Mouse (Mus musculus): ENCODE data around the gene Usf1. TPM values are rescaled to one million over a fixed set of nuclear protein-coding genes. Genes with fewer than 3 reads are reported as not detected.

Gene Usf1
- polyA plus RNA-seq, 1 experiment from 2014 or later, result 205 TPM

GRCm38 (mm10) chr1:171388376-171389102 is 22.6 kb upstream of the Usf1 start, which contains the start of gene Arhgap30:
Gene Arhgap30 (plus strand): TSS chr1:171388954.
- no peaks in the 10 kb centered on the region for H3K27me3 ChIP-seq (replicated peaks)
- H3K9ac ChIP-seq, result no peak within 1 kb of the TSS
- H3K4me1 ChIP-seq, result no peaks in the 10 kb centered on the region
- no peak within 1 kb of the TSS for H3K4me2 ChIP-seq
- H3K27ac ChIP-seq, result no peak within 1 kb of the TSS
- no peaks in the 10 kb centered on the region for H3K36me3 ChIP-seq (replicated peaks)
- H3K9me3 ChIP-seq, result no peaks in the 10 kb centered on the region
- no peak within 1 kb of the TSS for H3K4me3 ChIP-seq
- WGBS, result 83% methylated on average over 15 of the region's 15 CpGs
- ATAC-seq (replicated peaks), result no peak

DNA sequence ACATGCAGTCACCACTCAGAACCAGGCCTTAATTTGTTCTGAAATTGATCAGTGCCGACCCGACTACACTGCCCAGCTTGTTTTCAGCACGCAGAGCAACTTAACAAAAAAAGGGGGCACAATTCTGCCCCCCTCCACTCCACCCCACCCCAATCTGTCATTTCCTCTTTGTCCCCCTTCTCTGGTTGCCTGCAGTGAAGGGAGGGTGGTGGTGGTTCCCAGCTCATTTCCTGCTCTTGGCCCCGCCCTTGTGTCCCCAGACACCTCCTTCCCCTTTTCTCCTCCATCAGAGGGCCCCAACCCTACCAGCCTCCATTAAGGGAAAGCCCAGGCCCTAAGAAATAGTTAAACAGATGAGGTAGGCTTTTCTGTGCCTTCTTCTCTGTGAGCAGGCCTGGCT is 21.0 kb upstream of the Usf1 start:
- WGBS, result 83% methylated on average over 4 of the region's 4 CpGs
- Histone ChIP-seq H3K27ac (no peak overlapping the region), H3K4me2 (no peak overlapping the region), H3K9ac (no peak overlapping the region), H3K9me3 (no peaks in the 10 kb centered on the region), H3K4me1 (no peaks in the 10 kb centered on the region), H3K4me3 (no peak overlapping the region), H3K27me3 (replicated peaks) (no peaks in the 10 kb centered on the region), H3K36me3 (replicated peaks) (no peaks in the 10 kb centered on the region)
- no peak for ATAC-seq (replicated peaks)

GRCm38 (mm10) chr1:171401821-171402220 is 9.3 kb upstream of the Usf1 start:
- 85% methylated on average over 4 of the region's 4 CpGs for whole genome bisulfite sequencing
- H3K27ac ChIP-seq, result no peak overlapping the region
- no peaks in the 10 kb centered on the region for H3K4me1 ChIP-seq
- H3K36me3 ChIP-seq (replicated peaks), result no peaks in the 10 kb centered on the region
- H3K27me3 ChIP-seq (replicated peaks), result no peaks in the 10 kb centered on the region; the same call in 1 of the 2 replicates
- H3K4me3 ChIP-seq, result no peak overlapping the region
- no peak overlapping the region for H3K9ac ChIP-seq
- no peak for ATAC-seq (replicated peaks)
- no peak overlapping the region for H3K4me2 ChIP-seq
- no peaks in the 10 kb centered on the region for H3K9me3 ChIP-seq

GRCm38 (mm10) chr1:171402991-171403390 is 8.1 kb upstream of the Usf1 start:
- Histone ChIP-seq H3K9ac (no peak overlapping the region), H3K27me3 (replicated peaks) (peaks cover 4% of the 10 kb centered on the region; the same call in 1 of the 2 replicates), H3K27ac (no peak overlapping the region), H3K9me3 (no peaks in the 10 kb centered on the region), H3K4me2 (no peak overlapping the region), H3K36me3 (replicated peaks) (no peaks in the 10 kb centered on the region), H3K4me1 (no peaks in the 10 kb centered on the region), H3K4me3 (no peak overlapping the region)
- ATAC-seq (replicated peaks), result no peak
- WGBS, result 76% methylated on average over 7 of the region's 9 CpGs

- Histone ChIP-seq H3K36me3 (replicated peaks) (no peaks in the 10 kb centered on the region), H3K4me2 (no peak overlapping the region), H3K4me3 (no peak overlapping the region), H3K9ac (no peak overlapping the region), H3K9me3 (no peaks in the 10 kb centered on the region), H3K27me3 (replicated peaks) (peaks cover 11% of the 10 kb centered on the region; the same call in 1 of the 2 replicates), H3K4me1 (no peaks in the 10 kb centered on the region), H3K27ac (no peak overlapping the region)
- no peak for ATAC-seq (replicated peaks)
- WGBS, result 80% methylated on average over 5 of the region's 5 CpGs
Observed at GRCm38 (mm10) chr1:171407263-171407662, 3.9 kb upstream of the Usf1 start.

DNA sequence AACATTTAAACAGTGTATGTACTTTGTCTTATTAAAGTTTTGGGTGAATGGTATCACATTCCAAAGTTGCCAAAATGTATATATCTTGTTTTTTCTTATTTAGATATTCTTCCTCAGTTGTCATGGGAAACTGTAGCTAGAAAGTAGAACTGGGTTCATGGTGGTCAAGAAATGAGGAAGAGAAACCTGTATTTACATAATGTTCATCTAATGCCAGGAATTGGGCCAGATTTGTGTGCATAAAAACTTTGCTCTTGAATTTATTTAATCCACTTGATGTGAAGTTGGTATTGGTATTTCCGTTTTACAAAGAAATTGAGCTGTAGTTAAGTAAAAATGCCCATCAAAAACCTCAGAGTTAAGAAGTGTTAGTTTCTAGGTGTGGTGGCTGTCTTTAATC is 882 bp upstream of the Usf1 start:
- Histone ChIP-seq H3K27me3 (replicated peaks) (peaks cover 11% of the 10 kb centered on the region; the same call in 1 of the 2 replicates), H3K36me3 (replicated peaks) (peaks cover 1% of the 10 kb centered on the region; the same call in 1 of the 2 replicates), H3K4me3 (no peak overlapping the region), H3K9me3 (no peaks in the 10 kb centered on the region), H3K9ac (no peak overlapping the region), H3K4me2 (no peak overlapping the region), H3K4me1 (peaks cover 22% of the 10 kb centered on the region), H3K27ac (no peak overlapping the region)
- 94% methylated on average over 1 of the region's 1 CpGs for WGBS
- no peak for ATAC-seq (replicated peaks)

DNA sequence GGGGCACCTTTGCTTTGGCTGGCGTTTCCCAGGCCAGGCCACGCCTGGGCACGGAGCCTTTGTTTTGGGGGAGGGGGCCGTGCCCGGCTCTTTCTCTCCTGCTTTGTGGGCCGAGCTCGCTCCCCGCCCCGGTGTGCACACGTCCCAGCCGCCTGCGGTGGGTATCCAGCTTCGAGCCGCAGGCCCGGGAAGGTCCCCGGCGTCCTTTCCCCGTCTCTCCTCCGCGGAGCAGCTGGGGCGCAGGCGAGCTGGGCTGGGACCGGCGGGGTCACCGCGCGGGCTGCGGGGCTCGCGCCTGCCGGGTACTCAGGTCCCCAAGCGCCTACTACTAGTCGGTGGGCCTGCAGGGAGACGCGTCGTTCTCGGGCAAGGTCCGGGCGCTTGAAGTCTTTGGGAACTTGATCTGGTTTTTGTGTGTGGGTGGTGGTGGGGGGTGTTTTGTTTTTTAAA is 404 bp downstream of the Usf1 start:
- peak overlapping the region; percentile 97 for H3K9ac ChIP-seq
- H3K4me3 ChIP-seq, result peak overlapping the region; percentile 92
- WGBS, result under 1% methylated on average over 37 of the region's 39 CpGs
- peak overlapping the region; percentile 55 for H3K4me2 ChIP-seq
- H3K27ac ChIP-seq, result peak overlapping the region; percentile 96
- H3K36me3 ChIP-seq (replicated peaks), result peaks cover 13% of the 10 kb centered on the region; the same call in 1 of the 2 replicates
- H3K27me3 ChIP-seq (replicated peaks), result peaks cover 11% of the 10 kb centered on the region; the same call in 1 of the 2 replicates
- H3K4me1 ChIP-seq, result peaks cover 22% of the 10 kb centered on the region
- H3K9me3 ChIP-seq, result no peaks in the 10 kb centered on the region
- ATAC-seq (replicated peaks), result peak; percentile 86

- peak overlapping the region; percentile 92 for H3K4me3 ChIP-seq
- H3K4me2 ChIP-seq, result peak overlapping the region; percentile 55
- peak; percentile 59 for ATAC-seq (replicated peaks)
- H3K27me3 ChIP-seq (replicated peaks), result peaks cover 11% of the 10 kb centered on the region; the same call in 1 of the 2 replicates
- WGBS, result under 1% methylated on average over 20 of the region's 20 CpGs
- H3K27ac ChIP-seq, result peak overlapping the region; percentile 96
- H3K9me3 ChIP-seq, result no peaks in the 10 kb centered on the region
- H3K36me3 ChIP-seq (replicated peaks), result peaks cover 18% of the 10 kb centered on the region; the same call in 1 of the 2 replicates
- peak overlapping the region; percentile 97 for H3K9ac ChIP-seq
- peaks cover 22% of the 10 kb centered on the region for H3K4me1 ChIP-seq
Observed at GRCm38 (mm10) chr1:171412001-171412441, 908 bp downstream of the Usf1 start.

DNA sequence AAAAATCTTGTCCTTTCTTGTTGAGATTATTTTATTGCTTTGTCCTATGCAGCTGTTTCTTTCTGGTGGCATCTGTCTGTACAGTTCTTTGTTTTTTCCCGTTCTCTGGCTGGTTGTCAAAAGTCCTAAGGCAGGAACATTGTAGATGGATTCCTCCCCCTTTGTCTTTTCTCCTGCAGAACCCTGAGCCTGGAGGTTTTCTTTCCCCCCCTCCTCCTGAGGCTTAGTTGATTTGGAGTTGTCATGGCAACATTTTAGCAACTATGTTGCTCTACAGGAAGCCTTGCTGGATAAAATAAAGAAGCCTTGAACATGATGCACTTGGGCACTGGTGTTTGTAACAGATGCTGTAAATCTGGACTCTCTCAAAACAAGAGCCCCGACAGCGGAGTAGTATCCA is 1.3 kb downstream of the Usf1 start:
- Histone ChIP-seq H3K9me3 (no peaks in the 10 kb centered on the region), H3K4me1 (peaks cover 22% of the 10 kb centered on the region), H3K4me2 (peak overlapping the region; percentile 55), H3K4me3 (peak overlapping the region; percentile 92), H3K36me3 (replicated peaks) (peaks cover 21% of the 10 kb centered on the region; the same call in 1 of the 2 replicates), H3K9ac (peak overlapping the region; percentile 97), H3K27ac (peak overlapping the region; percentile 96), H3K27me3 (replicated peaks) (peaks cover 11% of the 10 kb centered on the region; the same call in 1 of the 2 replicates)
- ATAC-seq (replicated peaks), result 0 out of 2 replicates have a peak, but pooled peaks have one; percentile 16
- 17% methylated on average over 3 of the region's 3 CpGs for WGBS

DNA sequence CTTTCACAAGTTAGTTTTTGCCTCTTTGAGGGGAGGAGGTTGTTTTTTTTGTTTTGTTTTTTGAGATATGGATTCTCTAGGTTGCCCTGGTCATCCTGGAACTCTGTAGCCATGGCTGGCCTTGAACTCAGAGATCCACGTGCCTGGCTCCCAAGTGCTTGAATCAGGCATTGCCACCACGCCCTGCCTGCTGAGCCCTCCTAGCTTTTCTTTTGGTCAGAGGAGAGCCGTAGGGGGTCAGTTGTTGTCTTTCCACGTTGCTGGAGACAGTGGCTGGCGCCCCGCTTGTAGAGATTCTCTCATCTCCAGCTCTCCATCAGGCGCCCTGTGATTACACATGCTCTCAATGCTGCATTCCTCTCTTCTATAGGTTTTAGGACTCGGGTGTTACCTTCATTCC is 2.5 kb downstream of the Usf1 start:
- Histone ChIP-seq H3K36me3 (replicated peaks) (peaks cover 30% of the 10 kb centered on the region), H3K9me3 (no peaks in the 10 kb centered on the region), H3K27ac (no peak overlapping the region), H3K4me3 (no peak overlapping the region), H3K27me3 (replicated peaks) (peaks cover 5% of the 10 kb centered on the region; the same call in 1 of the 2 replicates), H3K9ac (no peak overlapping the region), H3K4me1 (peaks cover 22% of the 10 kb centered on the region), H3K4me2 (peak overlapping the region; percentile 55)
- no peak for ATAC-seq (replicated peaks)
- 78% methylated on average over 8 of the region's 8 CpGs for WGBS

- Histone ChIP-seq H3K4me3 (no peak within 1 kb of the TSS), H3K27me3 (replicated peaks) (no peaks in the 10 kb centered on the region), H3K36me3 (replicated peaks) (peaks cover 42% of the 10 kb centered on the region), H3K27ac (peak within 1 kb of the TSS; percentile 10), H3K9ac (no peak within 1 kb of the TSS), H3K4me2 (no peak within 1 kb of the TSS), H3K9me3 (no peaks in the 10 kb centered on the region), H3K4me1 (peaks cover 12% of the 10 kb centered on the region)
- ATAC-seq (replicated peaks), result peak; percentile 15
- 88% methylated on average over 5 of the region's 5 CpGs for WGBS
Observed at GRCm38 (mm10) chr1:171418660-171419059, 7.5 kb downstream of the Usf1 start, which contains the start of gene Tstd1. Gene Tstd1 (plus strand): TSS chr1:171418872.

- Histone ChIP-seq H3K27me3 (replicated peaks) (no peaks in the 10 kb centered on the region), H3K4me3 (no peak overlapping the region), H3K4me2 (no peak overlapping the region), H3K36me3 (replicated peaks) (peaks cover 42% of the 10 kb centered on the region), H3K27ac (peak overlapping the region; percentile 10), H3K4me1 (peaks cover 5% of the 10 kb centered on the region), H3K9me3 (no peaks in the 10 kb centered on the region), H3K9ac (no peak overlapping the region)
- ATAC-seq (replicated peaks), result peak; percentile 63
- WGBS, result 37% methylated on average over 12 of the region's 12 CpGs
Observed at GRCm38 (mm10) chr1:171419291-171419882, 8.3 kb downstream of the Usf1 start.

All from midbrain, embryonic 15.5 days (tissue).